ENCODE assay signal across 10 mouse cellular contexts in the genomic region with DNA sequence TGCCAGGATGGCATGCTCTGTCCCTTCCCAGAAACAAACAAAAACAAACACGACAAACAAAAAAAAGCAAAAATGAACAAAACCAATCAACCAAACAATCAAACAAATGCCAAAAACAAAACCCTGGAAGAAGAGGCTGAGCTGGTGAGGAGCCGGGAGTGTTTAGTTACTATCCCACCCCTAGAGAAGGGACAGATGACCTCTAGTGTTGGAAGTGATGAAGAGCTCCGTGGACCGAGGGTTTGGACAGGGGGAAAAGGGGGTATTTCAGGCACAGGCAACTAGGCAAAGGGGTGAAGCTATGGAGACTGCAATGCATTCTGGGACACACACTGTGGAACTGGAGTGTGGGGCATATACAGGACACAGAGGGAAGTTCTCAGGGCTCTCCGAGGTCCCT.
DNase-seq lines count a peak whose midpoint lies in the region; ATAC-seq and TF ChIP-seq lines count a peak whose summit lies in the region.
"Had no signal": no experiment of that assay in that cellular context is flagged by ENCODE, and none has a peak within 500 bp of the region (broad histone marks: within the 10 kb centered on the region; RNA-seq: fewer than 3 reads in every experiment).

No protein-coding gene starts in this region.

- H3K4me3 ChIP-seq in lung, embryonic 14.5 days (ENCODE audit: low read depth, low read length): no peak overlapping the region
- no peak overlapping the region for H3K4me3 ChIP-seq in heart, postnatal 0 days (ENCODE audit: low read depth, low read length)
- H3K4me3 ChIP-seq in neural tube, embryonic 12.5 days: no peak overlapping the region
- H3K4me3 ChIP-seq: forebrain, embryonic 12.5 days; limb, embryonic 12.5 days had no signal

- H3K27me3 ChIP-seq in lung, embryonic 14.5 days (ENCODE audit: insufficient read depth, low read length): no peaks in the 10 kb centered on the region
- no peaks in the 10 kb centered on the region for H3K27me3 ChIP-seq in heart, postnatal 0 days (ENCODE audit: control insufficient read depth, insufficient read depth, low read length)
- H3K27me3 ChIP-seq in neural tube, embryonic 12.5 days (replicated peaks): no peaks in the 10 kb centered on the region
- H3K27me3 ChIP-seq: forebrain, embryonic 12.5 days; limb, embryonic 12.5 days had no signal

- no peak overlapping the region for H3K9ac ChIP-seq in lung, embryonic 14.5 days
- H3K9ac ChIP-seq in heart, postnatal 0 days (replicated peaks; ENCODE audit: low read depth, low read length): no peak overlapping the region
- H3K9ac ChIP-seq in neural tube, embryonic 12.5 days: no peak overlapping the region
- H3K9ac ChIP-seq: forebrain, embryonic 12.5 days; limb, embryonic 12.5 days had no signal

- peak; percentile 59 for TF ChIP-seq CTCF in lung, embryonic 14.5 days (IDR thresholded peaks at IDR 0.05; ENCODE audit: low read depth)
- peak; percentile 64 for TF ChIP-seq CTCF in heart, postnatal 0 days (IDR thresholded peaks at IDR 0.05; ENCODE audit: low read depth)

- DNase-seq in gastrocnemius, adult 18-20 months (ENCODE audit: low spot score): peak; percentile 13
- DNase-seq in gastrocnemius, postnatal 4 days (ENCODE audit: low spot score in 2 of 2): no peak
- peak; percentile 67 for DNase-seq in lung, embryonic 14.5 days
- no peak for DNase-seq in lung, adult 18-20 months
- peak; percentile 50 for DNase-seq in heart, postnatal 0 days (ENCODE audit: low spot score)
- no peak for DNase-seq in B cell, adult 2 months
- no peak for DNase-seq in left cerebral cortex, adult 11 months (ENCODE audit: low spot score)

- H3K36me3 ChIP-seq in lung, embryonic 14.5 days (ENCODE audit: insufficient read depth): no peaks in the 10 kb centered on the region
- no peaks in the 10 kb centered on the region for H3K36me3 ChIP-seq in heart, postnatal 0 days (replicated peaks; ENCODE audit: control insufficient read depth, insufficient read depth, low read length)
- H3K36me3 ChIP-seq in neural tube, embryonic 12.5 days: no peaks in the 10 kb centered on the region
- H3K36me3 ChIP-seq: forebrain, embryonic 12.5 days; limb, embryonic 12.5 days had no signal

- no peak for TF ChIP-seq EP300 in heart, postnatal 0 days (IDR thresholded peaks at IDR 0.05; ENCODE audit: low read depth)

- no peaks in the 10 kb centered on the region for H3K9me3 ChIP-seq in lung, embryonic 14.5 days (ENCODE audit: low read depth, low read length)
- no peaks in the 10 kb centered on the region for H3K9me3 ChIP-seq in heart, postnatal 0 days (replicated peaks; ENCODE audit: control insufficient read depth, low read length)
- no peaks in the 10 kb centered on the region; the same call in 1 of the 2 replicates for H3K9me3 ChIP-seq in neural tube, embryonic 12.5 days
- H3K9me3 ChIP-seq: forebrain, embryonic 12.5 days had no signal

- H3K4me2 ChIP-seq in lung, embryonic 14.5 days: no peak overlapping the region
- 0 out of 2 replicates have a peak overlapping the region, but pooled peaks have one; percentile 25 for H3K4me2 ChIP-seq in heart, postnatal 0 days (ENCODE audit: low read depth, low read length)
- H3K4me2 ChIP-seq in neural tube, embryonic 12.5 days (replicated peaks): 0 out of 2 replicates have a peak overlapping the region, but pooled peaks have one; percentile 20
- H3K4me2 ChIP-seq: forebrain, embryonic 12.5 days; limb, embryonic 12.5 days had no signal

- ATAC-seq in lung, embryonic 14.5 days (ENCODE audit: insufficient read depth): peak; percentile 39; the same call in 1 of the 2 replicates
- no peak; the same call in 1 of the 2 replicates for ATAC-seq in heart, postnatal 0 days (ENCODE audit: insufficient read depth, low read depth)
- no peak for ATAC-seq in neural tube, embryonic 12.5 days (ENCODE audit: low FRiP score, low read depth)

- WGBS in lung, embryonic 14.5 days: 13% methylated on average over 5 of the region's 5 CpGs
- WGBS in heart, postnatal 0 days: 11% methylated on average over 5 of the region's 5 CpGs
- WGBS in neural tube, embryonic 12.5 days: 23% methylated on average over 5 of the region's 5 CpGs

- no peaks in the 10 kb centered on the region for H3K4me1 ChIP-seq in lung, embryonic 14.5 days (ENCODE audit: insufficient read depth)
- no peaks in the 10 kb centered on the region for H3K4me1 ChIP-seq in heart, postnatal 0 days (ENCODE audit: control insufficient read depth, insufficient read depth)
- peaks cover 18% of the 10 kb centered on the region for H3K4me1 ChIP-seq in neural tube, embryonic 12.5 days

- no peak overlapping the region for H3K27ac ChIP-seq in lung, embryonic 14.5 days (ENCODE audit: low read depth)
- no peak overlapping the region for H3K27ac ChIP-seq in heart, postnatal 0 days (ENCODE audit: low read depth)
- no peak overlapping the region for H3K27ac ChIP-seq in neural tube, embryonic 12.5 days
- H3K27ac ChIP-seq: forebrain, embryonic 12.5 days; limb, embryonic 12.5 days had no signal

Comparison
In these comparisons a context has a peak if more than half of its experiments do, and no peak if none do; other contexts are left out.
1. DNase-seq: peak in gastrocnemius, adult 18-20 months (single experiment), lung, embryonic 14.5 days (single experiment) and heart, postnatal 0 days (single experiment); none in gastrocnemius, postnatal 4 days (0 of 2), lung, adult 18-20 months (0 of 2), B cell, adult 2 months (0 of 2) and left cerebral cortex, adult 11 months (single experiment).